Mouse (Mus musculus) neural tube, embryonic 14.5 days (tissue): ENCODE measurements at regions not wholly inside any gene's neighbourhood (a gene's known extent, or its start where the extent isn't known, plus 50 kb on each side); places are given as distances from the start of the nearest gene placed in this dataset.

Experiments used
- ATAC-seq: fragments of 200-750 bp; cut with Nextera tagmentation; 2 replicates; pipeline ENCODE4 v1.8.0; 2017; ENCODE audit warnings: low read depth, mild to moderate bottlenecking, moderate TSS enrichment, moderate library complexity
- H3K27ac ChIP-seq: fragments of 300-500 bp; sonication (generic); 2 replicates; pipeline ENCODE4 v1.5.1; 2014; ENCODE audit warnings: low read depth, mild to moderate bottlenecking, control low read depth, low read length, moderate library complexity, mixed read lengths
- H3K27me3 ChIP-seq: fragments of 300-500 bp; sonication (generic); 2 replicates; pipeline ENCODE4 v1.6.1; 2014; ENCODE audit warnings: low read length; ENCODE audit not compliant: control insufficient read depth, insufficient read depth
- H3K36me3 ChIP-seq: fragments of 300-500 bp; sonication (generic); 2 replicates; pipeline ENCODE4 v1.6.1; 2014; ENCODE audit warnings: low read length, mixed read lengths; ENCODE audit not compliant: control insufficient read depth, insufficient read depth
- H3K4me1 ChIP-seq: fragments of 300-500 bp; sonication (generic); 2 replicates; pipeline ENCODE4 v1.6.1; 2014; ENCODE audit warnings: low read length; ENCODE audit not compliant: control insufficient read depth, insufficient read depth
- H3K4me2 ChIP-seq: fragments of 300-500 bp; sonication (generic); 2 replicates; pipeline ENCODE4 v1.6.1; 2014; ENCODE audit warnings: mild to moderate bottlenecking, low read depth, low read length, control low read depth
- H3K4me3 ChIP-seq: fragments of 300-500 bp; sonication (generic); 2 replicates; pipeline ENCODE4 v1.5.1; 2014; ENCODE audit warnings: low read depth, low read length, control low read depth, mixed read lengths
- H3K9ac ChIP-seq: fragments of 300-500 bp; sonication (generic); replicated peaks from 2 replicates; pipeline ENCODE4 v1.6.1; 2014; ENCODE audit warnings: low read depth, mild to moderate bottlenecking, control low read depth, low read length, mixed read lengths
- H3K9me3 ChIP-seq: fragments of 300-500 bp; sonication (generic); 2 replicates; pipeline ENCODE4 v1.6.1; 2016; ENCODE audit warnings: low read length; ENCODE audit not compliant: control insufficient read depth
- WGBS: fragments of 180-500 bp; shearing (Covaris S2); extraction: QIAGEN DNeasy Blood & Tissue Kit; methylation state at CpG from one replicate; pipeline ENCODE4 v1.1.7; 2014; 5-methylcytosine and 5-hydroxymethylcytosine counted together

DNA sequence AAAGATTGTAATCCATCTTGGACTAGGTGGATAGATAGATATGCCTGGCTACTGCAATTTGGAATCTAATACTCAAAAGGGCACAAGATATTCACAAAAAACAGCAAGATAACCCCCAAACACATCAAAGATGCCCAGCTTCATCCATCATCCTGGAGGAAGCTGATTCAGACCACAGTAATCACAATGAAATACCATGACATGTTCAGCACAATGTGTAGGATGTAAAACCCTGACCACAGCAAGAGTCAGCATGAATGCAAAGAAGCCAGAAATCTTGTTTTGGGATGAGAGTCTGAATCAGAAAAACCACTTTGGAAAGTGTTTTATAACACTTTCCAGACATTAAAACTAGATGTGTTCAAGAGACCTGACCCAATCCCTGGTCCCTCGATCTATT lies 2180.5 kb upstream of the Gm7489 start:
- H3K9ac ChIP-seq = no peak overlapping the region
- no peak overlapping the region for H3K27ac ChIP-seq
- no peaks in the 10 kb centered on the region for H3K4me1 ChIP-seq
- ATAC-seq = no peak
- H3K4me2 ChIP-seq = no peak overlapping the region
- 97% methylated on average over 1 of the region's 1 CpGs for WGBS
- no peaks in the 10 kb centered on the region for H3K27me3 ChIP-seq
- H3K36me3 ChIP-seq = no peaks in the 10 kb centered on the region
- H3K9me3 ChIP-seq = no peaks in the 10 kb centered on the region
- H3K4me3 ChIP-seq = no peak overlapping the region

DNA sequence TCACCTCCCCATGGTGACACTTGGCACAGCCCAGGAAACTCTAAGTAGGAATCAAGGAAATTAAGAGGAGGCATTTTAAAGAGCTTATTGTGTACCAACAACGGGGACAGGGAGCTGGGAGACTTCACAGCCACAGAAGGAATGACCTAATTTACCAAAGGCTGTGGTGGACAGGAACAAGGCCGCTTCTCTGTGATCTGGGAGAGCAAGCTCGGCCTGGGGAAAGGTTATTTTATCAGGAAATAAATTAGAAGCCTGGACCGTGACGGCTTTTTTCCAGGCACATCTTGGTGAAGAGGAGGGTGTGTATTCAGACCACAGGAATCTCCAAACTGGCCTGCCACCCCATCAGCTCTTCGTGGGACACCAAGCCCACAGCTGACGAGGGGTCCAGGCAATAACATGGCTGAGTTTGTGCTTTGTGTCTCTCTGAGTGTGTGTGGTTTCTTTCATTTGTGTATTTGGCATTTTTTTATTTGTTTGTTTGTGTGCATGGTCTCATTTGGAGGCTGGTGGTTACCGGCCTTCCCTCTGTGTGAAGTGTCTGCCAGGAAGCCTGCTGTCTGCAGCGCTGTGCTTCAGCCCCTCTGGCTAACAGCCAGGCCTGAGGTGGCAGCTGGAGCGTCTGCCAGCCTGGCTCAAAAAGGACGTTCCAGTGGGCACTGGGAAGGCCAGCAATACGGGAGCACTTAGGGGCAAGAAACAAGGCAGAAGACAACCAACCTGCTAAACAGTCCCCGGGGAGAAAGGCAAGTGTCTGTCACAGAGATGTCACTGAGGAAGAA lies 2174.6 kb upstream of the Gm7489 start:
- H3K9me3 ChIP-seq = no peaks in the 10 kb centered on the region
- ATAC-seq = peak; percentile 95
- peak overlapping the region; percentile 1; the same call in 1 of the 2 replicates for H3K27ac ChIP-seq
- H3K4me3 ChIP-seq = no peak overlapping the region
- no peaks in the 10 kb centered on the region for H3K27me3 ChIP-seq
- no peak overlapping the region for H3K4me2 ChIP-seq
- 27% methylated on average over 13 of the region's 13 CpGs for WGBS
- H3K9ac ChIP-seq = no peak overlapping the region
- peaks cover 5% of the 10 kb centered on the region; the same call in 1 of the 2 replicates for H3K4me1 ChIP-seq
- no peaks in the 10 kb centered on the region for H3K36me3 ChIP-seq

DNA sequence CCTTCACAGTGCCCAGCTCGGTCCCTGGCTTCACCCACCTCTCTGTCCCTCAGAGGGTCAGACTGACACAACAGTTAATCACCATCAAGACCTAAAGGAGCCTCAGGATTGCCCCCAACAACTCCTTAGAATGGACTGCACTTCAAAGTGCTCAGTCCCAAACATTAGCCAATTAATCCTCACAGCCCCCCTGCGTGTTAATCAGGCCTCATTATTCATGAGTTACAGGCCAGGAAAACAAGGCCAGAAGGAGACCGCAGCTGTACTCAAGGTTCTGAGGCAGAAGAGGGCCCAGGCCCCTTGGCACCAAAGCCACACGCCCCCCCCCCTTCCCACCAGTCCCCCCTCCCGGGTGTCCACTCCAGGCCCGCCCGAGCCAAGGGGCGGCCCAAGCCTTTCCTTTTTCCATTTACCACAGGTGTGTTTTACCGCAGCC lies 2163.8 kb upstream of the Gm7489 start:
- H3K4me1 ChIP-seq = no peaks in the 10 kb centered on the region
- no peak overlapping the region for H3K4me3 ChIP-seq
- no peaks in the 10 kb centered on the region for H3K27me3 ChIP-seq
- ATAC-seq = peak; percentile 54
- no peak overlapping the region for H3K9ac ChIP-seq
- no peaks in the 10 kb centered on the region for H3K9me3 ChIP-seq
- no peak overlapping the region for H3K27ac ChIP-seq
- WGBS = 12% methylated on average over 8 of the region's 9 CpGs
- H3K4me2 ChIP-seq = no peak overlapping the region
- H3K36me3 ChIP-seq = no peaks in the 10 kb centered on the region

DNA sequence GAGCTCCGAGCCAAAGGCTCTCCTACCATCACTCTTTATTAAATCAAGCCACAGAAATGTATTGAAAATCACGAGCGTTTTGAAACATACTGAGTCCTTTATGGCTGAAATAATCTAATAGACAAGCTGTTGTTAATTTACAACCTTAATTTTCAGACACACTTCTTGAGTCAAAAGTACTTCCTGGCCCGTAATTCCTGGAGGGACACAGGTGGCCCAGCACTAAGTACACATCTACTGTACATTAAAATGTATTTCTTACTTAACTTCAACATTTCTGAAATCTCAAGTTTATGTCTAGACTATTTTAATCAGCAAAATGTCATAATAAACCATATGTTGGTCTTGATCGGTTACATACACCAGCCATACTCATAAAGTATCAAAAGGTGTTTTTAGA lies 2163.3 kb upstream of the Gm7489 start:
- Histone ChIP-seq H3K4me2 (no peak overlapping the region), H3K4me1 (no peaks in the 10 kb centered on the region), H3K36me3 (no peaks in the 10 kb centered on the region), H3K27ac (no peak overlapping the region), H3K9me3 (no peaks in the 10 kb centered on the region), H3K4me3 (no peak overlapping the region), H3K27me3 (no peaks in the 10 kb centered on the region), H3K9ac (no peak overlapping the region)
- 61% methylated on average over 5 of the region's 5 CpGs for WGBS
- no peak for ATAC-seq

DNA sequence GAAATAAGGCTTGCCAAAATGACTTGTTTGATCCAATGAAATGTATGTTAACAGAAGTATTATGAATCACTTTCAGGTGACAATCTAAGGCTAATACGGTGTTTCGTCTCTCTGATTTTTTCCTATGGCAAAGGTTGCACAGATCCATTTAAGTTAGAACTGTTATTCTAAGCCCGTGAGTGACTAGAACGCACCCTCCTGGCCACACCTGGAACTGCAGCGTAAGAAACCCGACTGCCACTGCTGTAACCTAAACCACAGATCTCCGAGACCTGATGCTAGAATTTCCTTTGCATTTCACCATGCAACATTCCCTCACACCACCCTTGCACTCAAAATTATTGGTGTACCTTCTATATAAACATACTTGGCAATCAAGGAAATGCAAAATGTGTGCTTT lies 2160.6 kb upstream of the Gm7489 start:
- no peaks in the 10 kb centered on the region for H3K27me3 ChIP-seq
- no peak overlapping the region for H3K9ac ChIP-seq
- 78% methylated on average over 7 of the region's 7 CpGs for WGBS
- ATAC-seq = no peak
- H3K4me2 ChIP-seq = no peak overlapping the region
- H3K4me3 ChIP-seq = no peak overlapping the region
- no peaks in the 10 kb centered on the region for H3K9me3 ChIP-seq
- no peaks in the 10 kb centered on the region for H3K4me1 ChIP-seq
- H3K27ac ChIP-seq = no peak overlapping the region
- H3K36me3 ChIP-seq = no peaks in the 10 kb centered on the region

DNA sequence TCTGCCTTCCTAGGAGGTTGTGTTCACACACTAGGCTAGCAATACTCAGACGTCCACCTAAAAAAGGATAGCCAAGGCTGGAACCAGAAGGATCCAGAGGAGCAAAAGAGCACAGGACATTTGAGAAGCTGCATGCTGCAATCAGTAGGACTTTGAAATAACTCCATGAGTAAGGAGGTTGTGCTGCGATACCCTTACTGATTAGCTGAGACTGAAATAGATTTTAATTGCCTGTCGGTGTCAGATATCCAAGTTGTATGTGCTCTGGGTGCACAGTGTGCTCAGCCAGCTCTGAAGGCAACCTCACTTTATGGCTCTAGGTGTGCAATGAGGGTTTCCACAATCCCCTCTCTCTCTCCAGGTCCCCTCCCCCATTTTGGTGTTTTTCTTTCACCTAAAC lies 2159.2 kb upstream of the Gm7489 start:
- H3K4me3 ChIP-seq = no peak overlapping the region
- H3K36me3 ChIP-seq = no peaks in the 10 kb centered on the region
- no peak for ATAC-seq
- no peaks in the 10 kb centered on the region for H3K27me3 ChIP-seq
- no peak overlapping the region for H3K4me2 ChIP-seq
- no peaks in the 10 kb centered on the region for H3K9me3 ChIP-seq
- H3K4me1 ChIP-seq = no peaks in the 10 kb centered on the region
- no peak overlapping the region for H3K27ac ChIP-seq
- no peak overlapping the region for H3K9ac ChIP-seq
- WGBS = 91% methylated on average over 3 of the region's 3 CpGs

DNA sequence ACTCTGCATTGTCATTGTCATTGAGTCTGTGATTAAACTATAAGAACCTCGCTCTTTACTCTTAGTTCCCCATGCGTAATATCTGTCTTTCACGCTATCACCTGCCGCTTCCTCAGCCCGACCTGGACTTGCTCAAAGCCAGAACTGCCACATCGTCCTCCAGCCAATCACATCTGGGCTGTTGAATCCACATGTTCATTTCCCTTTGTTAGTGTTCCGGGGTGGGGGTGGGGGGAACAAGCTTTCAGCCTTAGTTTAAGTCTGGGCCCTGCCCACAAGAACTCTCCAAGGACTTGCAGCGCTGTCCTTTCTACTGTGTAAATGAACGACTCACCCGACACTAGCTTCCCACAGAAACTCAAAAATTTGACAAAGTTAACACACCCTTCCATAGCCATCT lies 2154.6 kb upstream of the Gm7489 start:
- no peak for ATAC-seq
- 83% methylated on average over 10 of the region's 10 CpGs for WGBS
- H3K27ac ChIP-seq = no peak overlapping the region
- H3K27me3 ChIP-seq = no peaks in the 10 kb centered on the region
- no peak overlapping the region for H3K4me3 ChIP-seq
- no peaks in the 10 kb centered on the region for H3K4me1 ChIP-seq
- H3K36me3 ChIP-seq = no peaks in the 10 kb centered on the region
- H3K4me2 ChIP-seq = no peak overlapping the region
- H3K9me3 ChIP-seq = no peaks in the 10 kb centered on the region
- H3K9ac ChIP-seq = no peak overlapping the region

DNA sequence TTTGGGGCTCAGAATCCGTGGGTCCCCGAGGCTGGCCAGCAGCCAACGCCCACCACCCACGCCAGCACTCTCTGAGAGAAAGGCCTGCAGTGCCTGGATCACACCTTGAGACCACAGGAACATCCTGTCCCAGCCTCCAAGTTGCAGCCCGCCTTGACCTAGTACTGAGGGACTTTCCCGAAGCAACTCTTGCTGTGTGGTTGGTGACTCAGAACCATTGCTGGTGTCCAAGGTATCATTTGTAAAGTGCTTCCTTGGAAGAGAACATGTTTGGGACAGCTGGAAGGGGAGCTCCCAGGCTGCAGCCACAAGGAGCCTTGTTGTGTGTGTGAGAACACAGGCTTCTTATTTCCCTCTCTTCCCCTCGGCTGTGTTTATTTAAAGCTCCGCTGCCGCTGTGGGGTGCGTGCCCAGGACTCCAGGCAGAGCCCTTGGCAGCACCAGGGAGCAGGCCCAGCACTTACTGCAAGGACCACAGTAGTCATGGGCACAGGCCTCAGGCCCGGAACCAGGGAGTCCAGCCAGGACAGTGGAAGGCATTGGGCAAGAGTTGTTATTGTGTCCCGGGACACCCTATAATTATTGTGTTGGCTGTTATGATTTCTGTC lies 2153.8 kb upstream of the Gm7489 start:
- Histone ChIP-seq H3K27me3 (no peaks in the 10 kb centered on the region), H3K9me3 (no peaks in the 10 kb centered on the region), H3K27ac (no peak overlapping the region), H3K4me1 (no peaks in the 10 kb centered on the region), H3K36me3 (no peaks in the 10 kb centered on the region), H3K4me2 (no peak overlapping the region), H3K9ac (no peak overlapping the region), H3K4me3 (no peak overlapping the region)
- no peak for ATAC-seq
- WGBS = 77% methylated on average over 12 of the region's 12 CpGs

DNA sequence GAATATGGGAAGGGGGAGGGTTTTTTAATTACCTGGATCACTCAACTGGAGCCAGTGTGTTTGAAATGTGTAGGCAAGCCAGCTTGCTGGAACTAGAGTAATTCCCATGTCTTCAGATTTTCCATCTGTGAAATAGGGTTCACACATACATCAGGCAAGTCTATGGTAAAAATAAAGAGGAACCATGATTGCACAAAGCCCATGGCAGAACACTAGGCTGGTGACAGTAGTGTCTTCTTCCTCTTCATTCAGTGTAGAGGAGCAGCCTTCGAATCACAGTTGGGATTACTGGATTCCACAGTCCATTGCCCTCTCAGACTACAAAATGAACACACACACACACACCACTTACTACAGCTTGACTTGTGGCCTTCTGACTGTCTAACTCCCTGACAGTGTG lies 2150.5 kb upstream of the Gm7489 start:
- H3K4me3 ChIP-seq = no peak overlapping the region
- H3K4me1 ChIP-seq = no peaks in the 10 kb centered on the region
- no peak overlapping the region for H3K27ac ChIP-seq
- no peak for ATAC-seq
- no peaks in the 10 kb centered on the region for H3K9me3 ChIP-seq
- WGBS = 96% methylated on average over 1 of the region's 1 CpGs
- H3K27me3 ChIP-seq = no peaks in the 10 kb centered on the region
- no peaks in the 10 kb centered on the region for H3K36me3 ChIP-seq
- no peak overlapping the region for H3K4me2 ChIP-seq
- no peak overlapping the region for H3K9ac ChIP-seq
